Mouse (Mus musculus): ENCODE measurements around the gene Cry1. TPM values are rescaled to one million over a fixed set of nuclear protein-coding genes. Genes with fewer than 3 reads are reported as not detected.

The Cry1 gene
- 25.0 TPM for polyA plus RNA-seq (2014; fragmentation: Illumina TruSeq; extraction: RNeasy Lipid Tissue Mini Kit (QIAGEN cat#74804))

GRCm38 (mm10) chr10:85184964-85185608 lies at the start of gene Cry1:
Gene Cry1, minus strand, starts transcription at chr10:85185064.

GRCm38 (mm10) chr10:85127395-85128287 lies 57.2 kb downstream of the Cry1 start, which contains the start of gene Mterf2:
Gene Mterf2, minus strand, starts transcription at chr10:85128027.

GRCm38 (mm10) chr10:85102247-85103084 lies 82.4 kb downstream of the Cry1 start, which contains the start of the genes Fhl4 and Tmem263:
Gene Fhl4, minus strand, starts transcription at chr10:85102495.
Gene Tmem263, plus strand, starts transcription at chr10:85102627.

Other genes with a start within 250 kb of the Cry1 start
- 1.5 TPM for gene Fhl4, start 82.6 kb downstream of the Cry1 start, polyA plus RNA-seq (2014; fragmentation: Illumina TruSeq; extraction: RNeasy Lipid Tissue Mini Kit (QIAGEN cat#74804))
- 129 TPM for gene Tmem263, start 82.4 kb downstream of the Cry1 start, polyA plus RNA-seq (2014; fragmentation: Illumina TruSeq; extraction: RNeasy Lipid Tissue Mini Kit (QIAGEN cat#74804))
- gene Mterf2, start 57.0 kb downstream of the Cry1 start, polyA plus RNA-seq (2014; fragmentation: Illumina TruSeq; extraction: RNeasy Lipid Tissue Mini Kit (QIAGEN cat#74804)): 13.6 TPM
- 6.9 TPM for gene Btbd11, start 201.8 kb upstream of the Cry1 start, polyA plus RNA-seq (2014; fragmentation: Illumina TruSeq; extraction: RNeasy Lipid Tissue Mini Kit (QIAGEN cat#74804))